Mouse (Mus musculus): ENCODE results near the gene Dysf. TPM values are rescaled to one million over a fixed set of nuclear protein-coding genes. Genes with fewer than 3 reads are reported as not detected.

Dysf gene
- polyA plus RNA-seq, 1 experiment = not detected

GRCm38 (mm10) chr6:84147206-84148004 is 139.0 kb downstream of the Dysf start:
- TF ChIP-seq GATA1 (IDR thresholded peaks at IDR 0.05; ENCODE audit: borderline replicate concordance, low read length) (no peak), FLI1 (IDR thresholded peaks at IDR 0.05; ENCODE audit: low read length) (no peak)
- Histone ChIP-seq H3K4me1 (no peaks in the 10 kb centered on the region), H3K9me3 (no peaks in the 10 kb centered on the region), H3K36me3 (replicated peaks; ENCODE audit: low read length) (no peaks in the 10 kb centered on the region), H3K27me3 (replicated peaks) (peaks cover 21% of the 10 kb centered on the region), H3K4me3 (replicated peaks) (no peak overlapping the region)

GRCm38 (mm10) chr6:84148470-84148869 is 140.1 kb downstream of the Dysf start:
- H3K4me1 ChIP-seq = no peaks in the 10 kb centered on the region
- TF ChIP-seq FLI1 (IDR thresholded peaks at IDR 0.05; ENCODE audit: low read length) (no peak), GATA1 (IDR thresholded peaks at IDR 0.05; ENCODE audit: borderline replicate concordance, low read length) (no peak)
- no peak overlapping the region for H3K4me3 ChIP-seq (replicated peaks)
- peaks cover 20% of the 10 kb centered on the region for H3K27me3 ChIP-seq (replicated peaks)
- no peaks in the 10 kb centered on the region for H3K9me3 ChIP-seq
- H3K36me3 ChIP-seq (replicated peaks; ENCODE audit: low read length) = no peaks in the 10 kb centered on the region

GRCm38 (mm10) chr6:84154508-84154907 is 146.1 kb downstream of the Dysf start:
- H3K4me1 ChIP-seq = no peaks in the 10 kb centered on the region
- H3K36me3 ChIP-seq (replicated peaks; ENCODE audit: low read length) = no peaks in the 10 kb centered on the region
- TF ChIP-seq FLI1 (IDR thresholded peaks at IDR 0.05; ENCODE audit: low read length) (no peak), GATA1 (IDR thresholded peaks at IDR 0.05; ENCODE audit: borderline replicate concordance, low read length) (no peak)
- H3K4me3 ChIP-seq (replicated peaks) = no peak overlapping the region
- peaks cover 5% of the 10 kb centered on the region for H3K27me3 ChIP-seq (replicated peaks)
- H3K9me3 ChIP-seq = no peaks in the 10 kb centered on the region

GRCm38 (mm10) chr6:84155765-84156164 is 147.4 kb downstream of the Dysf start:
- TF ChIP-seq GATA1 (IDR thresholded peaks at IDR 0.05; ENCODE audit: borderline replicate concordance, low read length) (no peak), FLI1 (IDR thresholded peaks at IDR 0.05; ENCODE audit: low read length) (no peak)
- H3K4me1 ChIP-seq = no peaks in the 10 kb centered on the region
- no peaks in the 10 kb centered on the region for H3K9me3 ChIP-seq
- H3K27me3 ChIP-seq (replicated peaks) = peaks cover 5% of the 10 kb centered on the region
- no peak overlapping the region for H3K4me3 ChIP-seq (replicated peaks)
- no peaks in the 10 kb centered on the region for H3K36me3 ChIP-seq (replicated peaks; ENCODE audit: low read length)

- H3K36me3 ChIP-seq (replicated peaks; ENCODE audit: low read length) = no peaks in the 10 kb centered on the region
- H3K4me3 ChIP-seq (replicated peaks) = no peak overlapping the region
- no peaks in the 10 kb centered on the region for H3K9me3 ChIP-seq
- H3K27me3 ChIP-seq (replicated peaks) = peaks cover 5% of the 10 kb centered on the region
- no peaks in the 10 kb centered on the region for H3K4me1 ChIP-seq
- TF ChIP-seq GATA1 (IDR thresholded peaks at IDR 0.05; ENCODE audit: borderline replicate concordance, low read length) = no peak
- no peak for TF ChIP-seq FLI1 (IDR thresholded peaks at IDR 0.05; ENCODE audit: low read length)
Measured at GRCm38 (mm10) chr6:84156481-84157025, 148.2 kb downstream of the Dysf start.

DNA sequence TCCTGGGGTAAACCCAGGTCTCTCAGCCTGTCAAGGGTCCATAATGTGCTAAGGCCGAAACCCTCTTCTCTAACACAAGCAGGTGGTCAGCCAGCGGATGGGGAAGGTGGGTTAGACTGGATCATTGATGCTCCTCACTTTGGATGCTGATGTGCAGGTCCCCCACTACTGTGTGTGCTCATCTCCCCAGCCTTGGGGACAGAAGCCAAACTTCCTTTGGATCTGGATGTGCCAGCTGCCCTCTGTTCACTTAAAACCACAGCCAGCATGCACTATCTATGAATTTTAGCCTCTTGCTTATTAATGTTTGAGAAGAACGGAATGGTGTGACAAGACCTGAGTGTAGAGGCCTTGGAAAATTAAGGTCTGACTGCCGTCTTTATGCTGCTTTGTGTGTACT is 150.7 kb downstream of the Dysf start:
- Histone ChIP-seq H3K36me3 (replicated peaks; ENCODE audit: low read length) (no peaks in the 10 kb centered on the region), H3K4me1 (no peaks in the 10 kb centered on the region), H3K27me3 (replicated peaks) (peaks cover 3% of the 10 kb centered on the region), H3K4me3 (replicated peaks) (no peak overlapping the region), H3K9me3 (peaks cover 3% of the 10 kb centered on the region; the same call in 1 of the 2 replicates)
- TF ChIP-seq FLI1 (IDR thresholded peaks at IDR 0.05; ENCODE audit: low read length) = no peak
- TF ChIP-seq GATA1 (IDR thresholded peaks at IDR 0.05; ENCODE audit: borderline replicate concordance, low read length) = no peak

DNA sequence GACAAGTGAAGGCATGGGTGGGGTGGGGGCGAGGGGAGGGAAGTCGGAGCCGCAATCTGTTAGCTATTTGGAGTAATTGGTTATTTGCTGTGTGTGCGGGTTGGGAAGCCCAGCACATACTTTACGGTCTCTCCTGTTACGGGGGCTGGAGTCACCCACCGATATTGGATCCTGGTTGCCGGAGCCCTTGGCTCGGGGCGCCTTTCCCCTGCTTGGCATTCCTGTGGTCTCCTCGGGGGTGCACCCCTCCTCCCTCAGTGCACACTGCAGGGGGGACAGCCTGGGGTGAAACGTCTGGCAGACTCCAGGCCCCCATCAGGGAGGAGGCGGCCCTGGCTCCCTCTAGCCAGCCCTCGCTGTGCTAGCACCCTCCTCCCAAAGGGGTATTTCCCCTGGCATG is 159.2 kb downstream of the Dysf start:
- TF ChIP-seq GATA1 (IDR thresholded peaks at IDR 0.05; ENCODE audit: borderline replicate concordance, low read length) = no peak
- TF ChIP-seq FLI1 (IDR thresholded peaks at IDR 0.05; ENCODE audit: low read length) = no peak
- H3K27me3 ChIP-seq (replicated peaks) = peaks cover 2% of the 10 kb centered on the region
- no peaks in the 10 kb centered on the region for H3K4me1 ChIP-seq
- H3K36me3 ChIP-seq (replicated peaks; ENCODE audit: low read length) = no peaks in the 10 kb centered on the region
- H3K4me3 ChIP-seq (replicated peaks) = no peak overlapping the region
- H3K9me3 ChIP-seq = peaks cover 11% of the 10 kb centered on the region

DNA sequence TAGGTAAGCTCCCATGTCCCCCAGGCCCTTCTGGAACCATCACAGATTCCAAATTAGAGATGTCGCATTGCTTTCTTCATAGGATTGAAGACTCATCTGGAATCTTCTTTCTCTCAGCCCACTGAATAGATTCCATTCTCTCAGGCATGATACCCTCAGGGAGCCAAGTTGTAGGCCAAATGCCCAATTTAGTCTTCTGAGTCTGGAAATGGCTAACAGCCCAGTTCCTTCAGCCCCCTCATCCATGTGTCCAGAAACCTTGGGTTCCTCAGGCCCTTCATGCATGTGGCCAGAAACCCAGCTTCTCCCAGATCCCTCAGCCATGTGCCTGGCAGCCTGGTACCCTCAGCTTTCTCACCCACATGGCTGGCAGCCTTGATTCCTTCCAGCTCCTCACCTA is 160.2 kb downstream of the Dysf start:
- Histone ChIP-seq H3K36me3 (replicated peaks; ENCODE audit: low read length) (no peaks in the 10 kb centered on the region), H3K4me1 (no peaks in the 10 kb centered on the region), H3K27me3 (replicated peaks) (peaks cover 2% of the 10 kb centered on the region), H3K9me3 (peaks cover 9% of the 10 kb centered on the region; the same call in 1 of the 2 replicates), H3K4me3 (replicated peaks) (no peak overlapping the region)
- TF ChIP-seq GATA1 (IDR thresholded peaks at IDR 0.05; ENCODE audit: borderline replicate concordance, low read length) (no peak), FLI1 (IDR thresholded peaks at IDR 0.05; ENCODE audit: low read length) (no peak)

DNA sequence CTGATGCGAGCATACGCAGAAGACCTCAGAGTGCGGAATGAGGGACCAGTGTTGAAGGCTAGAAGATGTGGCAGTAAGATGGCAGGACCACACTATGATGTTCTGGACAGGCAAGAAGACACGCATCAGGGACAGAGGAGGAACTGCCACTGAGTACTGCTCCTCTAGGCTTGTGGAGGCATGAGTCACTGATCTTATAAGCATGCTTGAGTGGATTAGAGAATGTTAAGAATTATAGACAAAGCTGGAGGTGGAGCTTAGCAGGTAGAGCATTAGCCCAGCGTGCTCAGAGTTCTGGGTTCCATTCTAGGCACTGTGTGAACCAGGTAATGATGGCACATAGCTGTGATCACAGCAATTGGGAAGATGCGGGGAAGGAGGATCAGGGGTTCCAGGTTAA is 165.2 kb downstream of the Dysf start:
- no peak for TF ChIP-seq FLI1 (IDR thresholded peaks at IDR 0.05; ENCODE audit: low read length)
- no peak for TF ChIP-seq GATA1 (IDR thresholded peaks at IDR 0.05; ENCODE audit: borderline replicate concordance, low read length)
- Histone ChIP-seq H3K9me3 (peaks cover 11% of the 10 kb centered on the region), H3K4me3 (replicated peaks) (no peak overlapping the region), H3K27me3 (replicated peaks) (peaks cover 2% of the 10 kb centered on the region), H3K4me1 (no peaks in the 10 kb centered on the region), H3K36me3 (replicated peaks; ENCODE audit: low read length) (no peaks in the 10 kb centered on the region)

- H3K4me3 ChIP-seq (replicated peaks) = no peak overlapping the region
- TF ChIP-seq FLI1 (IDR thresholded peaks at IDR 0.05; ENCODE audit: low read length) (no peak), GATA1 (IDR thresholded peaks at IDR 0.05; ENCODE audit: borderline replicate concordance, low read length) (no peak)
- no peaks in the 10 kb centered on the region for H3K27me3 ChIP-seq (replicated peaks)
- H3K36me3 ChIP-seq (replicated peaks; ENCODE audit: low read length) = no peaks in the 10 kb centered on the region
- peaks cover 11% of the 10 kb centered on the region for H3K9me3 ChIP-seq
- no peaks in the 10 kb centered on the region for H3K4me1 ChIP-seq
Measured at GRCm38 (mm10) chr6:84178776-84179405, 170.5 kb downstream of the Dysf start.

Measured in megakaryocyte, embryonic 14.5 days (primary cell).